Comparison of ENCODE assay signal across 8 mouse cellular contexts in the genomic region with DNA sequence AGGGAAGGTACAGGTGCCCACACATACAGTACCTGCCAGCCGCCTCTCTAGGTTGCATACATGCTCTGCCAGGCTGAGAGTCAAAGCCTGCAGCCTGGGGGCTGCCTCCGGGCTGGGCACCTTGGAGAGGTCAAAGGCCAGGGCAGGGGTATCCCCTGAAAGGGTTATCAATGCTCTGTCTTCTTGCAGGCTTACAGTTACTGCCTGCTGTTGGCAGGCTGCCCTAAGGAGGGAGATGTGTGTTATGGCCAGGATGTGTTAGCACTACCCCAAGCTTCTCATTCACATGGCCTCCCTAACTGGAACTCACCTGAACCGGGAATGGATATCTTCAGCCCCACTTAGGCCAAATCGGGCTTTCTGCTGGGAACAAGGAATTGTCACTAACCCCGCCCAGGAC. TPM values are rescaled to one million over a fixed set of nuclear protein-coding genes. Genes with fewer than 3 reads are reported as not detected.
A peak's percentile ranks its signal among the peaks of the same experiment; 100 is the strongest.
DNase-seq lines count a peak whose midpoint lies in the region; ATAC-seq lines count a peak whose summit lies in the region.

No protein-coding gene starts in this region.

- H3K27me3 ChIP-seq in heart, embryonic 10.5 days (ENCODE audit: insufficient read depth, poor library complexity, severe bottlenecking) = peaks cover 7% of the 10 kb centered on the region; the same call in 1 of the 2 replicates
- no peaks in the 10 kb centered on the region for H3K27me3 ChIP-seq in embryonic facial prominence, embryonic 12.5 days
- H3K27me3 ChIP-seq in hindbrain, embryonic 16.5 days (replicated peaks; ENCODE audit: control insufficient read depth, insufficient read depth, low read length) = no peaks in the 10 kb centered on the region
- H3K27me3 ChIP-seq in liver, embryonic 16.5 days (ENCODE audit: control insufficient read depth, insufficient read depth, low read depth, low read length) = no peaks in the 10 kb centered on the region

- WGBS in heart, embryonic 10.5 days = 38% methylated on average over 5 of the region's 5 CpGs
- WGBS in embryonic facial prominence, embryonic 12.5 days = 34% methylated on average over 5 of the region's 5 CpGs
- 24% methylated on average over 5 of the region's 5 CpGs for WGBS in hindbrain, embryonic 16.5 days
- WGBS in liver, embryonic 16.5 days (ENCODE audit: insufficient replicate concordance) = 33% methylated on average over 5 of the region's 5 CpGs

- no peaks in the 10 kb centered on the region for H3K9me3 ChIP-seq in heart, embryonic 10.5 days
- H3K9me3 ChIP-seq in embryonic facial prominence, embryonic 12.5 days = no peaks in the 10 kb centered on the region
- H3K9me3 ChIP-seq in hindbrain, embryonic 16.5 days (ENCODE audit: control insufficient read depth, low read length) = no peaks in the 10 kb centered on the region
- no peaks in the 10 kb centered on the region for H3K9me3 ChIP-seq in liver, embryonic 16.5 days (replicated peaks; ENCODE audit: control insufficient read depth, low read length)

- DNase-seq in heart, embryonic 10.5 days (ENCODE audit: low spot score) = no peak
- no peak for DNase-seq in heart, postnatal 10 days
- peak; percentile 35 for DNase-seq in 416B (ENCODE audit: low read depth)
- peak; percentile 62 for DNase-seq in testis, postnatal 10 days (ENCODE audit: low spot score)
- no peak for DNase-seq in layer of hippocampus, postnatal 10 days (ENCODE audit: low spot score in 2 of 2)

- H3K4me1 ChIP-seq in heart, embryonic 10.5 days = peaks cover 36% of the 10 kb centered on the region
- peaks cover 16% of the 10 kb centered on the region for H3K4me1 ChIP-seq in embryonic facial prominence, embryonic 12.5 days
- H3K4me1 ChIP-seq in hindbrain, embryonic 16.5 days (ENCODE audit: control insufficient read depth, insufficient read depth, low read depth, low read length) = peaks cover 18% of the 10 kb centered on the region
- H3K4me1 ChIP-seq in liver, embryonic 16.5 days (ENCODE audit: control insufficient read depth, low read depth, low read length) = peaks cover 24% of the 10 kb centered on the region

- H3K36me3 ChIP-seq in heart, embryonic 10.5 days = peaks cover 12% of the 10 kb centered on the region
- peaks cover 14% of the 10 kb centered on the region; the same call in 1 of the 2 replicates for H3K36me3 ChIP-seq in embryonic facial prominence, embryonic 12.5 days
- peaks cover 3% of the 10 kb centered on the region; the same call in 1 of the 2 replicates for H3K36me3 ChIP-seq in hindbrain, embryonic 16.5 days (ENCODE audit: control insufficient read depth, insufficient read depth, low read length)
- no peaks in the 10 kb centered on the region for H3K36me3 ChIP-seq in liver, embryonic 16.5 days (ENCODE audit: control insufficient read depth, insufficient read depth)

- H3K4me2 ChIP-seq in embryonic facial prominence, embryonic 12.5 days (replicated peaks) = peak overlapping the region; percentile 88
- peak overlapping the region; percentile 88 for H3K4me2 ChIP-seq in hindbrain, embryonic 16.5 days (ENCODE audit: low read length)
- peak overlapping the region; percentile 78 for H3K4me2 ChIP-seq in liver, embryonic 16.5 days (ENCODE audit: low read depth, low read length)

- peak overlapping the region; percentile 81 for H3K4me3 ChIP-seq in heart, embryonic 10.5 days
- H3K4me3 ChIP-seq in embryonic facial prominence, embryonic 12.5 days = peak overlapping the region; percentile 69
- H3K4me3 ChIP-seq in hindbrain, embryonic 16.5 days (ENCODE audit: low read length) = peak overlapping the region; percentile 74
- peak overlapping the region; percentile 88 for H3K4me3 ChIP-seq in liver, embryonic 16.5 days (ENCODE audit: low read depth, low read length)

- intact Hi-C loops in heart, postnatal 10 days (cut with DNase I) = loop anchor here (2.0 kb wide), 1 partner anchor 31 kb away; a partner anchor contains a TSS

- no peak for ATAC-seq in embryonic facial prominence, embryonic 12.5 days (ENCODE audit: insufficient number of reproducible peaks, insufficient read depth, low FRiP score, low TSS enrichment)
- ATAC-seq in hindbrain, embryonic 16.5 days = peak; percentile 14
- no peak for ATAC-seq in liver, embryonic 16.5 days (ENCODE audit: low read depth)

- peak overlapping the region; percentile 89 for H3K27ac ChIP-seq in heart, embryonic 10.5 days
- no peak overlapping the region; the same call in 1 of the 2 replicates for H3K27ac ChIP-seq in embryonic facial prominence, embryonic 12.5 days
- H3K27ac ChIP-seq in hindbrain, embryonic 16.5 days (ENCODE audit: low read depth, low read length) = peak overlapping the region; percentile 95
- H3K27ac ChIP-seq in liver, embryonic 16.5 days (ENCODE audit: low read length) = no peak overlapping the region; the same call in 1 of the 2 replicates

- peak overlapping the region; percentile 71 for H3K9ac ChIP-seq in embryonic facial prominence, embryonic 12.5 days
- H3K9ac ChIP-seq in hindbrain, embryonic 16.5 days (ENCODE audit: low read depth, low read length) = peak overlapping the region; percentile 76
- H3K9ac ChIP-seq in liver, embryonic 16.5 days (ENCODE audit: low read depth, low read length) = peak overlapping the region; percentile 85

RNA-seq across cellular contexts. Expression of a gene that starts 0.8 kb away (rescaled TPM):
- polyA plus RNA-seq in heart, embryonic 10.5 days (2016; fragmentation: Nextera tagmentation; extraction: Ambion mirVana) = 15.6 and 17.7 TPM in 2 replicates
- total RNA-seq in heart, postnatal 10 days (2021) = 10 to 100 TPM; 33.3 to 39.5 TPM
- 28.6 and 28.9 TPM in 2 replicates for polyA plus RNA-seq in embryonic facial prominence, embryonic 12.5 days (2016; fragmentation: Nextera tagmentation; extraction: Ambion mirVana)
- polyA plus RNA-seq in hindbrain, embryonic 16.5 days (2015; fragmentation: Nextera tagmentation; extraction: Ambion mirVana) = 117 and 134 TPM in 2 replicates
- polyA plus RNA-seq in liver, embryonic 16.5 days (2015; fragmentation: Nextera tagmentation; extraction: Ambion mirVana) = 10.1 TPM in 2 replicates
- total RNA-seq in layer of hippocampus, postnatal 10 days (2021) = 10 to 100 TPM; 56.1 to 68.6 TPM

RNA-seq across cellular contexts. Expression of a gene that starts 3.5 kb away (rescaled TPM):
- 0.69 and 1.1 TPM in 2 replicates for polyA plus RNA-seq in heart, embryonic 10.5 days (2016; fragmentation: Nextera tagmentation; extraction: Ambion mirVana)
- 1 to 10 TPM; 3.3 to 3.7 TPM for total RNA-seq in heart, postnatal 10 days (2021)
- polyA plus RNA-seq in embryonic facial prominence, embryonic 12.5 days (2016; fragmentation: Nextera tagmentation; extraction: Ambion mirVana) = 1.4 and 1.8 TPM in 2 replicates
- 3.4 and 4.1 TPM in 2 replicates for polyA plus RNA-seq in hindbrain, embryonic 16.5 days (2015; fragmentation: Nextera tagmentation; extraction: Ambion mirVana)
- 0.54 and 0.63 TPM in 2 replicates for polyA plus RNA-seq in liver, embryonic 16.5 days (2015; fragmentation: Nextera tagmentation; extraction: Ambion mirVana)
- under 1 TPM in 1 of 2 experiments, not detected in 1; 0.60 TPM for total RNA-seq in layer of hippocampus, postnatal 10 days (2021)

RNA-seq across cellular contexts. Expression of a gene that starts 9.7 kb away (rescaled TPM):
- polyA plus RNA-seq in heart, embryonic 10.5 days (2016; fragmentation: Nextera tagmentation; extraction: Ambion mirVana) = 0.18 and 0.32 TPM in 2 replicates
- total RNA-seq in heart, postnatal 10 days (2021) = 100 to 1,000 TPM in 1 of 2 experiments, 10 to 100 TPM in 1; 75.1 to 110 TPM
- polyA plus RNA-seq in embryonic facial prominence, embryonic 12.5 days (2016; fragmentation: Nextera tagmentation; extraction: Ambion mirVana) = 0.70 and 0.96 TPM in 2 replicates
- polyA plus RNA-seq in hindbrain, embryonic 16.5 days (2015; fragmentation: Nextera tagmentation; extraction: Ambion mirVana) = 904 and 1,173 TPM in 2 replicates
- 0.35 and 0.71 TPM in 2 replicates for polyA plus RNA-seq in liver, embryonic 16.5 days (2015; fragmentation: Nextera tagmentation; extraction: Ambion mirVana)
- 100 to 1,000 TPM; 257 to 743 TPM for total RNA-seq in layer of hippocampus, postnatal 10 days (2021)

RNA-seq across cellular contexts. Expression of a gene that starts 31.6 kb away (rescaled TPM):
- polyA plus RNA-seq in heart, embryonic 10.5 days (2016; fragmentation: Nextera tagmentation; extraction: Ambion mirVana) = 3.5 and 4.7 TPM in 2 replicates
- total RNA-seq in heart, postnatal 10 days (2021) = 10 to 100 TPM; 21.2 to 21.9 TPM
- polyA plus RNA-seq in embryonic facial prominence, embryonic 12.5 days (2016; fragmentation: Nextera tagmentation; extraction: Ambion mirVana) = 4.8 and 5.2 TPM in 2 replicates
- 13.5 and 15.5 TPM in 2 replicates for polyA plus RNA-seq in hindbrain, embryonic 16.5 days (2015; fragmentation: Nextera tagmentation; extraction: Ambion mirVana)
- polyA plus RNA-seq in liver, embryonic 16.5 days (2015; fragmentation: Nextera tagmentation; extraction: Ambion mirVana) = 1.3 and 1.8 TPM in 2 replicates
- 100 to 1,000 TPM; 107 to 118 TPM for total RNA-seq in layer of hippocampus, postnatal 10 days (2021)

RNA-seq across cellular contexts. Expression of a gene that starts 33.6 kb away (rescaled TPM):
- not detected in 2 replicates for polyA plus RNA-seq in heart, embryonic 10.5 days (2016; fragmentation: Nextera tagmentation; extraction: Ambion mirVana)
- not detected for total RNA-seq in heart, postnatal 10 days (2021)
- not detected in 2 replicates for polyA plus RNA-seq in embryonic facial prominence, embryonic 12.5 days (2016; fragmentation: Nextera tagmentation; extraction: Ambion mirVana)
- not detected in 2 replicates for polyA plus RNA-seq in hindbrain, embryonic 16.5 days (2015; fragmentation: Nextera tagmentation; extraction: Ambion mirVana)
- polyA plus RNA-seq in liver, embryonic 16.5 days (2015; fragmentation: Nextera tagmentation; extraction: Ambion mirVana) = not detected in 2 replicates
- total RNA-seq in layer of hippocampus, postnatal 10 days (2021) = not detected

Comparison
In these comparisons a context has a peak if more than half of its experiments do, and no peak if none do; other contexts are left out.
1. DNase-seq: peak in 416B (single experiment) and testis, postnatal 10 days (single experiment); none in heart, embryonic 10.5 days (single experiment), heart, postnatal 10 days (0 of 2) and layer of hippocampus, postnatal 10 days (0 of 2).
2. H3K27ac ChIP-seq: peak in heart, embryonic 10.5 days (single experiment) and hindbrain, embryonic 16.5 days (single experiment); none in embryonic facial prominence, embryonic 12.5 days (single experiment) and liver, embryonic 16.5 days (single experiment).
3. RNA of a gene that starts 9.7 kb away (polyA plus RNA-seq): 904 to 1,173 TPM in hindbrain, embryonic 16.5 days; 0.70 to 0.96 TPM in embryonic facial prominence, embryonic 12.5 days, 0.35 to 0.71 TPM in liver, embryonic 16.5 days and 0.18 to 0.32 TPM in heart, embryonic 10.5 days; every median in the first group is over 100 times any median in the second.
4. Peak in every context shown above with its lines, with median percentiles within 50 percentile points of each other: H3K4me3 ChIP-seq, H3K4me2 ChIP-seq and H3K9ac ChIP-seq.